Mouse (Mus musculus) layer of hippocampus, postnatal 25 days (tissue): ENCODE data around the gene Smad9. TPM values are rescaled to one million over a fixed set of nuclear protein-coding genes. Genes with fewer than 3 reads are reported as not detected.
A peak's percentile ranks its signal among the peaks of the same experiment; 100 is the strongest.
"Not testable (repeated sequence)": the region's sequence is repeated elsewhere in the genome, so short reads cannot be mapped to it uniquely, and the experiment has no call there.

Source experiments
- DNase-seq, 2 experiments: peaks; one replicate each; pipeline ENCODE4 v3.0.0; 2022; ENCODE audit warnings: mixed read lengths in 2 of 2, low spot score in 1 of 2; ENCODE audit errors: extremely low spot score in 1 of 2
- total RNA-seq, 2 experiments: library from RNA; stranded (reverse); gene quantifications; 2 replicates each; pipeline ENCODE4 v1.2.3; 2021

Gene Smad9
- total RNA-seq, 2 experiments from 2014 or later = 5.9 to 6.0 TPM

DNA sequence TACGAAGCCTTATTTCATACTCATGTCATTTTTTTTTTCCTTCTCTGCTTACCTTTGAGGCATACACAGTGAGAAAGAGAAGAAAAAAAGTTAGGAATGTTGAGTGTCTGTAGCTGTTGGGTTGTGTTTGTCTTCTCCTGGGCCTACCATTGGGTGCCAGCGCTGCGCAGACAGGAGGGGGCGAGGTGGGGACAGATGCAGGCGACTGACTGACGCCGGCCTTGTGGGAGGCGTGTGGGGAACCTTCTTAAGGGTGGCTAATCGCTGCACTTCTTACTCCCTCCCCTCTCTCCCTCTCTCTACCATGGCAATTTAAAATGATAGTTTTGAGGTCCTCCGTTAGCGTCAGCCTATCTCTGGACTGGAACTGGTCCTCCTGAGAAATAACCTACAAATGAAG lies 676 bp downstream of the Smad9 start:
- DNase-seq = peak; percentile 17 to 29

DNA sequence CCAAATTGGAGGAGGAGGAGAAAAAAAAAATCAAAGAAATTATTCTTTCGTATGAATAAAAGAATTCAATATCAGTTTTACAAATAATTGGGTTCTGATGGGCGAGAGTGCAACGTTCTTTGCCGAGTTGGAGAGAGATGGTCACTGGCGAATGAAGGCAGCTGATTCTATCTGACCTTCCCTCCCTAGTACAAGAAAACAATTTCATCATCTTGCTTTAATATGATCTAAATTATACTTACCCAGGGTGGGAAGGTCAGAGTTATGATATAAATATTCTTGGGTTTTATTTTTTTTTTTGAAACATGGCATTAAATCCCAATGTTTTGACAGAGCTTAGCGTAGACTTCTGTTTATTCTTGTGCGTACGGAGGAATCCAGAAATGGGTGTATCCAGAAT lies 2.1 kb downstream of the Smad9 start:
- DNase-seq = no peak

DNA sequence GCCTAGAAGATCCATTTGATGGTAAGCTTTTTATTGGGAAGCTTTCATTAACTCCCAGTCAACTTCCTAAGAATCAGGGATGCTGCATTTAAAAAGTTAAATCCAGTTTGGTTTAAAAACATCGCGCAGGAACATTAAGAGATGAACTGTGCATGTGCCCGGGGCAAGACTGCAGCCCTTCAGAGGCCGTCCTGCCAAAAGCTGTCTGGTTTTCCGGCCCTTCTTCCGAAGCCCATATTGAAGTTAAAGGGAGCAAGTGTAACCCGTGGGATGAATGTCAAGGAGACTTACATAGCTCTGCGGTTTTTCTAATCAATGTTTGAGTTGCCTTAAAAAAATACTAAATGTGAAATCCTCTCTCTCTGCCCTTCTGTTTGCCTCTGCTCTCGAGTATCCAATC lies 3.8 kb downstream of the Smad9 start:
- no peak for DNase-seq

DNA sequence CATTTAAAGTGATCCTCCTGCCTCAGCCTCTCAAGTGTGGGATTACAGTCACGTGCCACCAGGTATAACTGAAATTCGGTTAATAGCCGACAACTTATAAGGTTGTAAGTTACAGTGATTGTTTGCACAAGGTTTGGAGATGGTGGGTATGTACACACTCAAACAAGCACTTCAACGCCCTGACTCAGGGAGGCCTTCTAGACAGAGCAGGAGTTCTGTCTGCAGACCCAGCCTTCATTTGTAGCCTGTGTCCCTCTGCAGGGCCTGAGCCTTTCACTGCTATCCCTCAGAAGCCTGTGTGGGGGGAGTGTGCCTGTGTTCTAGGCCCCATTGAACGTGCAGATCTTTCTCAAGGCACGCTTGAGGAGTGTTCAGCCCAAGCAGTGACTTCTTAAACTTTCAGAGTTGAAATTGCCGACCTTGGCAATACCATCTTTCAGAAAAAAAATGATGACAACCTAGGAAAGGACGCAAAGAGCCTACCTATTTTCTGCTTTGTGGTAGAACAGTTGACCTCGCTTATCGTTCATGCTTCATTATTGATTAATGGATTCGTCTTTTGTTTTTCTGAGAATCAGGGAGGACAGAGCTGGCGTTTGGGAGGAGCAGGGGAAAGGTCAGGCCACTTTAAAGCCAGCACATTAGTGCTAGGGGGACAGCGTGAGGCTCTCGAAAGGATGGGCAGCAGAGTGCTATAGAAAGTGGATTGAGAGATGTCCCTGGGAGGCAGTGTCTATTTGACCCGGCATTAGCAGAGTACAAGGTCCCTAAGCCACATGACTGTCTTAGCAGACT lies 5.1 kb downstream of the Smad9 start:
- no peak for DNase-seq

DNA sequence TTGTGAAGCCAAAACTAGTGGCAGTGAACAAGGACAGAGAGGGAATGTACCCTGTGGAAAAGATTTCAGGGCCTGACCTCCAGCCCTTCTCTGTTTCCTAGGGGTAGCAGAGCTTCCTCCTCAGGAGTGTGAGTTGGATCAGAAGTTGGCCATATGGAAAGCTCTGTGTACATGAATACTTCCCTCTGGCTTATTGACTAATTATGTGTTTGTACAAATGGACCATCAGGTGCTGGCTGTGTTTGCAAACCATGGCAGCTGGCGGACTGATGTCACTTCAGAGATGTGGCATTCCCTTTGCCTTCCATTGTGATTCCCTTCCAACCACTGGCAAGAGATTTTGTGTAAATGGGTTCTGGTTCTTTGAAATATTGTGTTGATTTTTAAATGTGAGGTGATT lies 5.9 kb downstream of the Smad9 start:
- DNase-seq = no peak

DNA sequence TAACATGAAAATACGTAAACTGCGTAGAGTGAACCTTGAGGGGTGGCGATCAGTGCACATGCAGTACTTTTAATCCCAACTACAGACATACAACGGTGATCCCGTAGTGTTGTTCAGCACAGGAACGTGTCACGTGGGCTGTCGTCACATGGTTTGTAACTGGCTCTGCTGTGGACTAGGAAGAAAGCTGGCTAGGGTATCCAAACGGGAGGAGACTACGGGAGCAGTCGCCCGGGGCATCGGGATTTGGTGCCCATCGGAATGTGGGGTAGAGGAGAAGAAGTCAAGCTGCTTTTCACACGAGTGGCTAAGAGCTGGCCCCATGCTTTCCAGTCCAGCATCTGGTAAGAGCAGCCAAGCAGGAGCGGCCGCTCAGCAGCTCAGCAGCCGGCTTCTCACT lies 9.0 kb downstream of the Smad9 start:
- peak in 1 of 2 experiments; percentile 17 for DNase-seq

DNA sequence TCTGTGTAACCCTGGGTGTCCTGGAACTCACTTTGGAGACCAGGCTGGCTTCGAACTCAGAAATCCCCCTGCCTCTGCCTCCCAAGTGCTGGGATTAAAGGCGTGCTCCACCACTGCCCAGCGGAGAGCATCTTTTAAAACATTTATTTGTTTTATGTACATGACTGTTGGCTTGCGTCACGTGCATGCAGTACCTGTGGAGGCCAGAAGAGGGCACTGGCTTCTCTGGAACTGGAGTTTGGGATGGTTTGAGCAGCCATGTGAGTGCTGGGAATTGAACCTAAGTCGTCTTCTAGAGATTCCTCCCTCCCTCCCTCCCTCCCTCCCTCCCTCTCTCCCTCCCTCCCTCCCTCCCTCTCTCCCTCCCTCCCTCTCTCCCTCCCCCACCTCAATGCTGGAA lies 10.1 kb downstream of the Smad9 start:
- not testable (repeated sequence) for DNase-seq

DNA sequence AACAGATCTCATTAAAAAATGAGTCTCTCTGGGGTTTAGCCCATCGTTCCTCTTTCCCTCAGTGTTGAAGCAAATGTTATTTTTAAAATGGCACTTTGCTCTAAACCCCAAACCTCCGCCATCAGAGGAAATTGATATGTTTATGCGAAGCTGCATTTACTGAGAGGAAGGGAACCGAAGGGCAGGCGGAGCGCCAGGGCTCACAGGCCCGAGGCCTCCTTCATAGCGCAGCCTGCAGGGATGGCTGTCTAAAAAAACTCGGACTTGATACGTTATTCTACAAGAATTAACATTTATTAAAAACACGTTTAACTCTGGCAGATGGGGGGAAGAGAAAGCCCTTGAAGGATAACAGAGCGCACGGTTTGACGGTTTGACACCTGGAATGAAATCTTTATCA lies 10.7 kb downstream of the Smad9 start:
- DNase-seq = no peak

DNA sequence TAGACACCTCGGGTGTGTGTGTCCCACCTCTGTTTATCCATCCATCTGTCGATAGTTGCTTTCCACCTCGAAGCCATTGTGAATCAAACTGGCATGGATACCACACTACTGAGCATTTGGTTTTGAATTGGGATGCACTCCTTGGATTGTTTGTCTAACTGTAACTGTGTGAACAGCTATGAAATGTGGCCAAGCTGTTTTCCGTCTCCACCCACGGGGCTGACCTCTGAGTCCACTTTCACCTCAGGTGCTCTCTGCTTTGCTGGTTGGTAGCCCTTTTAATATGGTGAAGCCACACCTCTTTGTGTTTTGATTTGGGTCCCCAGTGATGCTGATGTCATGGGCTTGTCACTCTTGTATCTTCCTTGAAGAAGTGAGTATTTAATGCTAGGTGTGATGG lies 11.4 kb downstream of the Smad9 start:
- DNase-seq = no peak

DNA sequence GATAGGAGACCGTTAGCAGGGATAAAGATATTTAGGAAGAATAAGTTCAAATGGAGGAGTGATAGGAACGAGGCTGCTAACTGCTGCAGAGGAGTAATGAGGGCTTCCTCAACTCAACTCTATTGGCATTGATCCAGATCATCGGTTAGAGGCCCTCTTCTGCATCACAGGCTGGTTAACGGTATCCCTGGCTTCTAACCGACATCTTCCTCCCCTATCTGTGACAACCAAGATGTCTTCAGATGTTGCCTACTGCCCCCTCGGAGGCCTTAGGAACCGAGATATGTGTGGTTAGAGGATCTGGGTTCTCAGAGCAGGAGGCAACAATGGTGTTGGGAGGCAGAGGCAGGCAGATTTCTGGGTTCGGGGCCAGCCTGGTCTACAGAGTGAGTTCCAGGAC lies 13.2 kb downstream of the Smad9 start:
- no peak for DNase-seq

DNA sequence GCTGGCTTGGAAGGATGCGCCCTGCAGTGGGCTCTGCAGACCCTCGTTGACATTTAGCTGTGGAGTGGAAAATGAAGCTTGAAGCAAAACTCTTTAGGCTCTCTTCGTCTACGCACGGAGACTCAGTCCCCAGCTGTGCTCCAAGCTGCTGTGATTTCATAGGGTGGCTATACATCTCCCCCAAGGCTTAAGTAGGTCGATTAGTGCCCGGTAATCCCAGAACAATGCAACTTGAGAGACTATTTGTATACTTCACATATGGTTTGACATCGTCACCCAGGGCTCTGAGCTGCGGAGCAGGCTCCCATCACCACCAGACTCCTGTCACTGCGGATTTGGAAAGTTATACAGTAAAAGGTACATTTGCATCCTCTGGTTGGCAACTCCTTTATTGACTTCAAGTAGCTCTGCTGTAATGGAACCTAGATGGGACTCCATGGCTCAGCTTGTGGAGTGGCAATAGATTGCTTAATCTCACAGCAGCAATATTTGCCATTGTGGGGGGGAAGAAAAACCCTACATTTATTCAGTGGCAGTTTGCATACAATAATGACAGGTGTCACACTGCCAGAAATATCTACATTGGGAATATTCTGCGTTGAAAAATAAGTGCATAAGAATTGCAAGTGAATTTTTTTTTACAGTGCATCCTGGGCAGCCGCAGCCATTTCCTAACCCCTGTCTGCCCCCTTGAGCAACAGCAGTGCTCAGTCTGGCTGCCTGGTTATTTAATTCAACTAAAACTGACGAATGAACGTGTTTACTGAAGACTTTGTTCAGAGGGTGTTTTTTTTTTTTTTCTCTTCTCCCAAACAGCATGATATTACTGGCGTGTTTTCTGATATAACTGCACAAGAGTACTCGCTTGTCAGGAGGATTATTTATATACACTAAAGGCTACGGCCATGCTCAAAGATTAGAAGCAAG lies 14.2 kb downstream of the Smad9 start:
- no peak for DNase-seq

DNA sequence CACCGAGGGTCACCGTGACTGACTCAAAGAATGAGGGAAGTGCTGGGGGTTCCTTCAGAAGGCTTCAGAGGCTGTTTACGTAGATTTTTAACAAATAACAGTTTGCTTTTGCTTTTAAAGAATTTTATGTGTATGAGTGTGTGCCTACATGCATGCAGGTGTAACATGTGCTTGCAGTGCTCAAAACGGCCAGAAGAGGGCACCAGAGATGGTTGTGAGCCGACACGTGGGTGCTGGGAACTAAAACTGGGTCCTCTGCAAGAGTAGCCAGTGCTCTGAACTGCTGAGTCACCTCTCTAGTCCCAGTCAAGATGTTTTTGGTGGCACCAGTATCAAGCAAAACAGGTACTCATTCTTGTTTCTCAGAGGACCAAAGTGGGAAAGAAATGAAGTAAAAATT lies 18.2 kb downstream of the Smad9 start:
- no peak for DNase-seq

DNA sequence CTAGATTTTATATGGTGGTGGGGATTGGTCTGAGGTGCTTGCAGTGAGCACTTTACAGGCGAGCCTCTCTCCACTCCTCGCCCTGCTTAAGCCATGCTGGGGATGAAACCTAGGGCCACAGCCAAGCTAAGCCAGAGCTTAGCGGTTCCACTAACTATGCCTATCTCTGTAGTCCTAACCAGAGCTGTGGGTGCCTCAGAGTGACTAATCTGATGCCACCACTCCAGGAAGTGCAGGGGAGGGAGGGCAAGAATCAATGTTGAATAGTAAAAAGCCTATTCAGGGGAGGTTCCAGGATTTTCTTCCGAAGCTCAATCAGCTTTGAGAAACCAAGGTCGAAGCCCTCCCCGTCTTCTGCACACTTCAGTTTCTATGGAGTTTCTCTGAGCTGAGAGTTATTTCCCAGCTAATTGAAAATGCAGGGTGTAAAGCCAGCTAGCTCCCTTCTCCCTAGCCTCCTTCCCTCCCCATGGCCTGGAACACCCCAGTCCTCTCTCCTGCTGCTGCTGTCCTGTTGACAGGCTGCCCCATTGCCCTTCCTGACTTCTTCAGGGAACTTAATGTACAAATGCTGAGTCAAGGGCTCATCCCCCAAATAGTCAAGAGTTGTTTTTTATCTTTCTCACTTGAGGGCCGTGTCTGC lies 20.7 kb downstream of the Smad9 start:
- no peak for DNase-seq

DNA sequence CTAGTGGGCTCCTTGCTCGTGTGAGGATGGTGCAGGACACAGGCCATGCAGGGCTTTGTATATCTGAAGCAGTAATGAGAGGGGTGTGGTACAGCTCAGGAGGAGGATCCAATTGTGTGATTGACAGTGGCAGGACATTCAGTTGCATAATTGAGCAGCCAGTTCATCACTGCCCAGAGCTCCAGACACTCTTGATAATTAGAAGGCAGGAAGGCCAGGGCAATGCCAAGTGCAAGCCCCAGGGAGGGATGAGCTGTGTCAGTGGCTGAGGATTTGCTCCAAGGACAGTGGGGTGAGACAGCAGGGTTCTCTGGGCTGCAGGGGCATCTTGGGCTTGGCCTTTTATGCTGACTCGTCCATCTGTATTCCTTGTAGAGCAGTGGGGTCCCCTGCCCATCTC lies 35.2 kb downstream of the Smad9 start:
- no peak for DNase-seq

DNA sequence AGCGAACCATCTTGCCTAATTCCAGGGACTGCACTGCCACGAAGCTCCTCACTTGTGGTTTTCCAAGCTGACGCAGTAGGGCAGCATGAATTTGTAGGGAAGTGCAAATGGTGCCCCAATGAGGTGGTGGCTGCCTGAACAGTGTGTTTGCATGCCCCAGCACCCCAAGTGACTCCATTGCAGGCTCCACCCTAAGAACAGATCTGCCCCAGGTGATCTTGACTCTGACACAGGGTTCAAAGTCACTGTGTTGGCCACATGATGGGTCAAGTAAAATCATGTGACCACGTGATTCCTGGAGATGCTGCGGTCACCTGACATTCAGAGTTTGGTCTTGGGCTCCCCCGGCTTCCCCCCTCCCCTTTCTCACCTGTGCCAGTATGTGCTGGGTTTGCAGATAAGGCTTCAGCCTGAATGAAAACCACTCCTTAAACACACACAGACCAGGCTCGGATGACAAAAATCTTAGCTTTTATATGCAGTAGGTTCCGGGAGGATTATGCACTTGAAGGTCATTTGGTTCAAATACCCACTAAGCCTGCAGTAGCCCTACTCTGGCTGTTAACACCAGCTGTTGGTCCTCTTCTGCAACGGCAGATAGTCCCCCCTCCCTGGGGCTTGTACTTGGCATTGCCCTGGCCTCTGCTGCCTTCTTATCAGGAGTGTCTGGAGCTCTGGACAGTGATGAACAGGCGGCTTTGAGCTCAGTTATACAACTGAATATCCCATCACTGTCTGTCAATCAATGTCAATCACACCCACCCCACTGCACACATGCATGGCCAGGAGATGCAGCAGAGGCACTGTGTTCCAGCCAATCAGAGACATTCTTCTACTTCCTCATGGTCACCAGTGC lies 36.7 kb downstream of the Smad9 start:
- no peak for DNase-seq

DNA sequence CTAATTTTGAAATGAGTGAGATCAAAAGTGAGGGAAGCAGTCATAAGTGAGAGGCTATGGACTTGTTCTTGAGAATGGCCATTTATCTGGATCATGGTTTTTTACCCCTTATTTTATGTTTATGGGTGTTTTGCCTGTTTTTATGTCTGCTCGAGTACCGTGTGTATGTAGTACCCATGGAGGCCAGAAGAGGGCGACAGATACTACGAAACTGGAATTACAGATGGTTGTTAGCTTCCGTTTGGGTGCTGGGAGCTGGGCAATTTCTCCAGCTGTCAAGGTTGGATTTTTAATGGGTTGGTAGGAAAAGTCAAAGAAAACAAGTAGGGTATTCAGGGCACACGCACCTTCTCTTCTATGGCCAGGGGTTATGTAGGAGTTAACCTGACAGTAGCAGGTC lies 38.4 kb downstream of the Smad9 start:
- no peak for DNase-seq

DNA sequence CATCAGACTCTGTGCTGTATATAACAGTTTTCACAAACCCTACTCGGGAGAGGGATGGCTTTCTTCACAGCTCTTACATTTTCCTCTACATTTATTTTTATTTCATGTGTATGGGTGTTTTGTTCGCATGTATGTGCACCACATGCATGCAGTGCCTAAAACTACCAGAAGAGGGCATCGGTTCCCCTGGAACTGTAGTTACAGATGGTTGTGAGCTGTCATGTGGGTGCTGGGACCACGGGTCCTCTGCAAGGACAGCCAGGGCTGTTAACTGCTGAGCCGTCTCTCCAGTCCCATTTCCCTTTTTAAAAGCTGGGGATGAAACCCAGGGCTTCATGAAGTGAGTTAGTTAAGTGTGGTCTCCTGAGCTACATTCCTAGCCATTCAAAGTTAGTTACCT lies 40.0 kb downstream of the Smad9 start:
- no peak for DNase-seq

DNA sequence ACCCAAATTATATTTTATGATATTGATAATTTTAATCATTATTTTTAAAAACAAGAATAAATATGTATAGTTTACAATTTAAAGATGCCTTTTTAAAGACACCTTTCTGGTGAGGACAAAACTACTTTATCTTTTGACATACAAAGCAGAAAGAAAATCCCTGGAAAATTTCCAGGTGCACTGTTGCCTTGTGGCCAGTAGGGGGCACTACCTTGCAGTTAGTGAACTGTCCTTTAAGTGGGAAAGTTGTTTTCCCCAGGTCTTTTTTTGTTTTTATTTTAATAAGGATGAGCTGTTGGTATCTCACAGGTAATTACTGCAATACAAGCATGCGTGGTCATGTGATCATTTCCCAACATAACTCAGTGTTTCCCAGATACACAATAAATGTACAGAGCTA lies 40.4 kb downstream of the Smad9 start:
- no peak for DNase-seq

DNA sequence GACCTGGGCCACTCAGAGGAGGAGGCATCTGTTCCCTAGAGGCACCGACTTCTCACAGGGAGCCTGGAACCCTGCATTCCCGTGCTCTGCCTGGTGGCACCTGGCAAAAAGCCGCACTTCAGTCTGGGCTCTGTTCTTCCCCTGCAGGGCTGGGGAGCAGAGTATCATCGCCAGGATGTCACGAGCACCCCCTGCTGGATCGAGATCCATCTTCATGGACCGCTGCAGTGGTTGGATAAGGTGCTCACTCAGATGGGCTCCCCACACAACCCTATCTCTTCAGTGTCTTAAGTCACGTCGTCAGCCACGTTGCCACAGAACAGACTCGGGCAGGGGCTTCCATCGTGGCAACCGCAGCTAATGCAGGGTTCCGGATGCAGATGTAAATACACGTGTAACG lies 41.8 kb downstream of the Smad9 start:
- DNase-seq = peak in 1 of 2 experiments; percentile 65

DNA sequence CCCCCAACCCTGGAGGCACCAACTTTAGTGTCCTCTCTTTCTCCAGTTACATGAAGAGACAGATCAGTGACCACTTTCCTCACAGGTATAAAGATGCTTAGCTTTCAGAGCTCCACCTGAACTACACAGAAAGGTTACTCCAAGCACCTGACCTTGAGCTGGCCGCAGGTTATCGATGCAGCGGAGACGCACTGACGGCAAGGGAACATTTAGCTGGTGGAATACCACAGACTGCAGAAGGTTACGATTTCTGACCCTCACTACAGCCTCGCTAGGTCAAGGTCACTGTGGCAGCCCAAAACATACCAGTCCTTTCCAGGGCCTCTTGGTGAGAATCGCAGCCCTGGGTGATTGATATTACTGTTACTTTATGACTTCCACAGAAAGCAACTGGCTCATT lies 48.3 kb downstream of the Smad9 start:
- DNase-seq = no peak
